Mouse (Mus musculus) cerebellum, adult 2 months (tissue): ENCODE results near the gene Mdn1. TPM values are rescaled to one million over a fixed set of nuclear protein-coding genes. Genes with fewer than 3 reads are reported as not detected.

Source experiments
- DNase-seq, 2 experiments: peaks; one replicate each; pipeline ENCODE4 v3.0.0; 2021
- H3K27ac ChIP-seq: fragments of 200-500 bp; 2 replicates; pipeline ENCODE4 v1.5.1; 2012; ENCODE audit warnings: low read length, control low read depth, inconsistent platforms; ENCODE audit not compliant: insufficient read depth
- H3K27me3 ChIP-seq: fragments of 200-500 bp; 2 replicates; pipeline ENCODE4 v1.6.1; 2012; ENCODE audit warnings: inconsistent platforms, mild to moderate bottlenecking, low read length, moderate library complexity; ENCODE audit not compliant: control insufficient read depth, insufficient read depth
- H3K4me1 ChIP-seq: fragments of 200-500 bp; 2 replicates; pipeline ENCODE4 v1.6.1; 2011; ENCODE audit warnings: low read length; ENCODE audit not compliant: control insufficient read depth, insufficient read depth
- H3K4me3 ChIP-seq: fragments of 200-500 bp; replicated peaks from 2 replicates; pipeline ENCODE3; 2011; ENCODE audit warnings: mild to moderate bottlenecking, low read depth, low read length, control low read depth; ENCODE audit not compliant: insufficient read depth
- CTCF ChIP-seq: fragments of 200-500 bp; IDR thresholded peaks from 2 replicates; pipeline ENCODE4 v1.5.1; 2011; ENCODE audit warnings: low read depth, mild to moderate bottlenecking, control low read depth, low read length, moderate library complexity, borderline replicate concordance; ENCODE audit not compliant: insufficient read depth
- POLR2A ChIP-seq: fragments of 200-500 bp; IDR thresholded peaks from 2 replicates; pipeline ENCODE4 v1.6.1; 2011; ENCODE audit warnings: low read length, control low read depth, borderline replicate concordance; ENCODE audit not compliant: insufficient read depth
- WGBS: fragments of 180-500 bp; shearing (Covaris S2); methylation state at CpG from one replicate; pipeline ENCODE4 v1.1.7; 2018; 5-methylcytosine and 5-hydroxymethylcytosine counted together
- polyA plus RNA-seq: library from polyadenylated mRNA; depleted of rRNA; stranded (reverse); fragments of >200 nt; gene quantifications from 2 replicates; pipeline ENCODE4 v1.2.3, GENCODE M21; 2012; rRNA removed

Mdn1 gene
- 38.1 and 39.1 TPM in 2 replicates for polyA plus RNA-seq

DNA sequence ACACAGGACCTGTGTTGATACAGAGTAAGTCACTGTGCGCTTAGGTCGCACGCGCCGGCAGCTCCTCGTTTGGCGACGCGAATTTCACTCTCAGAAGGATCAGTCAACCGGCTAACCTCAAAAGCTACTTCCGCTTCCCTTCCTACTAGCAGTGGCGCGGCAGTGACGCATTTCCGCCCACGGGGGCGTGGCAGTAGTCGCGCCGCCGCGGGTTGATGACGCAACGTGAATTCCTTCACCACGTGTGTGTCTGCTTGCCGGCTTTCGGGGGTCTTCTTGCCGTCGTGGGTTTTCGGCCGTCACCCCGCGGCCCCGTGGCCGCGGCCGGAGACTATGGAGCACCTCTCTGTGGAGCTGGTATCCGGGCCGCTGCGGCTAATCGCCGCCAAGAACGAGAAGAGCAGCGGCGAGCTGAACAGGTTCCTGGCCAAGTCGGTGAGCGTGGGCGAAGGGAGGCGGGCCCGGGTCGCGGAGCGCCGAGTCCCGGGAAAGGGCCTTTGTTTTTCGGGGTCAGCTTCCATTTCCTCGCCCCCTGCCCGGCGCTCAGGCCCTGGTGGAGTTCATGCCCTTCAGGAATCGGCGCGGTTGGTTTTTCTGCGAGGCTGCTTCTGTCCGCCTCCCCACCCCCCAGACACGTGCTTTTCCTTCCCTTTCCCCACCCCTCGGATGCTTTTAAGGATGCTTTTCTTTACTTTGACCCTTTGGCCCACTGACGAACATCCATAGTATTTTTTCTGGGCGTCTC lies at the start of gene Mdn1:
TSS of gene Mdn1 (plus strand) at position 202 of the 745 bp plus-strand sequence.
- WGBS = under 1% methylated on average over 68 of the region's 68 CpGs
- TF ChIP-seq POLR2A = peak; percentile 74; the same call in 1 of the 2 replicates
- no peak for TF ChIP-seq CTCF
- no peaks in the 10 kb centered on the region for H3K27me3 ChIP-seq
- no peaks in the 10 kb centered on the region for H3K4me1 ChIP-seq
- H3K4me3 ChIP-seq = peak within 1 kb of the TSS; percentile 71
- peak within 1 kb of the TSS; percentile 47; the same call in 1 of the 2 replicates for H3K27ac ChIP-seq
- peak; percentile 94 to 96 for DNase-seq

DNA sequence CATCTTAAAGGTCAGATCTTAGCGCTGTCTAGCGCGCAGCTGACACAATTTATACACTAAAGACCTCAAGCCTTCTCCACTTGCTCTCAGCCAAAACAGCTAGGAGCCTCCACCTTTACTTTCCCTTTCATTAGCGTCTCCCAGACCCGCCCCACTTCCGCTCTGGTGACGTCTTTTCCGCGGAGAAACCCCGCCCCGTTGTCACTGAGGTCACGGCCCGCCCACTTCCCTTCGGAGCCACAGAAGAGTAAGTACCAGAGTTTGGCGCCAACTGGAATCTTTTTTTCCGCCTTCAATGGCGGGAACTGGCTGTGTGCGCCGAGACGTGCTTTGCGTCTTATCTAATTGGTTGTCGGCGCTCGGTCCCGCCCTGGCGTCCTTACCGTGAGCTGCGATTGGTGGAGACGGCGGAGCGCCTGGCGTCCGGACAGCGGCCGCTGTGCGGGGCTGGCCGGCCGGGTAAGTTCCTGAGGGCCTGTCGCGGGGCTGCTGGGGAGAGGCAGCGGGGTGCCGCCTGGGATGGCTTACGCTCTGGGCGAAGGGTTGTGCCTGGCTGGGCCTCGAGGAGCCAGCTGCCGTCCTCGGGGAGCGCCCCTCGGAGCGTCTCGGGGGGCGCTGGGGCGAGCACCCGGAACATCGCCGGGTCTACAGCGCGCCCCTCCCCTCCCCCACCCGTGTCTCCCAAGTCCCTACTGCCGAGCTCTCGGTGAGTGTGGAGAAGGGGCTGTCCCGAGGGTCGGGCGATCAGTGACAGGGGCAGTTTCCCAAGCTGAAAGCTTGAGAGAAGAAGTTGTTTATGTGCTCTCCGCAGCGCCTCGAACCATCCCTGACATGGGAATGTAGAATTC lies 41.7 kb upstream of the Mdn1 start, which contains the start of gene Casp8ap2:
TSS of gene Casp8ap2 (plus strand) at position 418 of the 848 bp plus-strand sequence.
- peak; percentile 99 to 100 for DNase-seq
- H3K27ac ChIP-seq = peak within 1 kb of the TSS; percentile 26; the same call in 1 of the 2 replicates
- under 1% methylated on average over 67 of the region's 67 CpGs for WGBS
- no peaks in the 10 kb centered on the region for H3K27me3 ChIP-seq
- H3K4me1 ChIP-seq = no peaks in the 10 kb centered on the region
- H3K4me3 ChIP-seq = peak within 1 kb of the TSS; percentile 65
- TF ChIP-seq CTCF (no peak), POLR2A (peak; percentile 85)

DNA sequence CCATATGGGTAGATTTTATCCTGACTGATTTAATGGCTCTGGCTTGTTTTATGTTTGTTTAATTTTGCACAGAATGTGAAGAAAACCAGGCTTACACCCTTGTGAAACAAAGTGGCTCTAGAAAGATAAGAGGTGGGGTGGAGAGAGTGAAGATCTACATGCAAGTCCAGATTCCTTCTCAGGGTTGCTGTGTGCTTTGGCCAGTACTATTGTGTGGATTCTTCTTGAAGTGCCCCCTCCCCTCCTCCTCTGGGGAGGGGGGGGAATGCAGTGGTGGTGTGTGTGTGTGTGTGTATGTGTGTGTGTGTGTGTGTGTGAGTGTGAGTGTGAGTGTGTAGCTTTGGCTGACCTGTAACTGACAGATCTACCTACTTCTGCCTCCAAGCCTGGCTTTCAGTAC lies 35.3 kb upstream of the Mdn1 start:
- no peak overlapping the region for H3K27ac ChIP-seq
- DNase-seq = no peak
- H3K4me3 ChIP-seq = no peak overlapping the region
- TF ChIP-seq POLR2A = no peak
- TF ChIP-seq CTCF = no peak
- H3K27me3 ChIP-seq = no peaks in the 10 kb centered on the region
- no peaks in the 10 kb centered on the region; the same call in 1 of the 2 replicates for H3K4me1 ChIP-seq

DNA sequence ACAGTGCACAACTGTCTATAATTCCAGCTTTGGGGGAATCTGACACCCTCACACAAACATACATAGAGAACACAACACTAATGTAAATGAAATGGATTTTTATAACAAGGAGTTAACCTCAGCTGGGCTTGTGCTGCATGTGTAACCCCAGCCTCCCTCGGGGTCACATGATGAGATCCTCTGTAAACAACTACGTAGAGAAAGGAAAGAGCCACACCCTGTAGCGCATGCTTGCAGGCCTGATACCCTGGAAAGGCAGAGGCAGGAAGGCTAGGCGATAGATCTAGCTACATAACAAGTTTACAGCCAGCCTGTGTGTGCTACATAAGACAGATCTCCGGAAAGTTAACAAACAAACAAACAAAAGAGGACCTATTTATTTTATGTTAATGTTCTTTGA lies 5.2 kb upstream of the Mdn1 start:
- H3K27ac ChIP-seq = no peak overlapping the region
- no peaks in the 10 kb centered on the region for H3K27me3 ChIP-seq
- no peak overlapping the region for H3K4me3 ChIP-seq
- 86% methylated on average over 5 of the region's 5 CpGs for WGBS
- no peak for DNase-seq
- no peaks in the 10 kb centered on the region for H3K4me1 ChIP-seq
- TF ChIP-seq CTCF (no peak), POLR2A (no peak)

DNA sequence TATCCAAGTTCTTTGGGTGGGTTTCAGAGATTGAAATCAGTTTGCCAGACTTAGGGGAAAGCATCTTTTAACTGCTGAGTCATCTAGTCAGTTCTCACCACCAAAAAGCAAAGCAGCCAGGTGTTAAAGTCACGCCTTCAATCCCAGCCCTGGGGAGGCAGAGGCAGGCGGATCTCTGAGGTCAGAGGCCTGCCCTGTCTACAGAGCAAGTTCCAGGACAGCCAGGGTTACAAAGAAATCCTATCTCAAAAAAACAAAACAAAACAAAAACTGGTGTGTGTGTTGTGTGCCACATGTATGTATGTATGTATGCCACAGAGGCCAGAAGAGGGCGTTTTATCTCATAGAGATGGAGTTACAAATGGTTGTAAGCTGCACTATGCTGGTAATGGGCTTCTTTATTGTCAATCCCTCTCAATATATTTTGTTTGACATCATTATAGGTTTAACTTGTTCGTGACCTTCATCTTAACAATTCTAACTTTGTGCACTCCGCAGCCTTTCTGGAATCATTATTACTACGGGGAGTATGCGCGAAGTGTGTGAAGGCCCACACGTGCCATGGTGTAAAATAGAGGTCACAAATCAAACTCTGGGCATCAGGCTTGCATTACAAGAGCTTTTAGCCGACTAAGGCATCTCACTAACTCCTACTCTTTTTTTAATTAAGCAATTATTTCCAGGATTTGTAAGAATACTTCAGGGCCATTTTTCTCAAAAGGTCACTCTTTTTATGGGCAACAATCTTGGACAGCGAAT lies 594 bp upstream of the Mdn1 start:
- peak overlapping the region; percentile 71 for H3K4me3 ChIP-seq
- H3K4me1 ChIP-seq = no peaks in the 10 kb centered on the region
- no peaks in the 10 kb centered on the region for H3K27me3 ChIP-seq
- 59% methylated on average over 11 of the region's 11 CpGs for whole genome bisulfite sequencing
- TF ChIP-seq CTCF (no peak), POLR2A (no peak)
- H3K27ac ChIP-seq = peak overlapping the region; percentile 47; the same call in 1 of the 2 replicates
- peak in 1 of 2 experiments; percentile 9 for DNase-seq

DNA sequence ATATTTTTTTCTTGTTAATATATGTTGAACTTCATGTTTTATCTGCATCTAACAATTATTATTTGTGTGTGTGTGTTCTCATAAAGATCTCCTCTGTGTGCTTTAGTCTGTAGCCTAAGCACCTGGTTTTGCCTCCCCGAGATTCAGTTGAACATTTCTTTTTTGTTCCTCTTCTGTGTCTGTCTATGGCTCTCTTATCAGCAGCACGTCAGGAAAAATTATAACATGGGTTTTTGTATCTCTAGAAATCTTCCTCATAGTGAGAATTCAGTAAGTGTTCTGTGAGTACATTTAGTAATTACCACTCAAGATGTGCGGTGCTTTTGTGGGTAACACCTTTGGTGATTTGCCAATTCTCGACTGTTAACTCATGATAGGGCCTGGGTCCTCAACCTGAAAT lies 8.9 kb downstream of the Mdn1 start:
- TF ChIP-seq CTCF = no peak
- no peak for TF ChIP-seq POLR2A
- WGBS = 78% methylated on average over 4 of the region's 4 CpGs
- no peak overlapping the region for H3K4me3 ChIP-seq
- DNase-seq = no peak
- H3K4me1 ChIP-seq = no peaks in the 10 kb centered on the region
- H3K27me3 ChIP-seq = no peaks in the 10 kb centered on the region
- H3K27ac ChIP-seq = no peak overlapping the region

DNA sequence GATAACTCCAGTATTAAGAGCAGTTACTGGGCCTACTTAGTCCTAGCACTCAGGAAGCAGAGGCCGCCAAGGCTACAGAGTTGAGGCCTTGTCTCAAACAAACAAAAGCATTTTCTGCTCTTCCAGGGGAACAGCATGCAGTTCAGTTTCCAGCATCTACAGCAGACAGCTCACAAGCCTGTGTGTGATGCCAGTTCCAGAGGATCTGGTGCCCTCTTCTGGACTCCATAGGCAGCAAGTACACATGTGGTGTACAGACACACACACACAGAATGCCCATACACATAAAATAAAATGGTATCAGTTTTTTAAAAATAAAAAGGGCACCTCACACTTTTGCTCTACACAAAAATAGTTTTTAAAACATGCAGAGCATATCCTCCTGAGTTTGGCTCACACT lies 11.4 kb downstream of the Mdn1 start:
- TF ChIP-seq POLR2A (no peak), CTCF (no peak)
- 87% methylated on average over 1 of the region's 1 CpGs for WGBS
- H3K4me1 ChIP-seq = no peaks in the 10 kb centered on the region
- no peaks in the 10 kb centered on the region for H3K27me3 ChIP-seq
- DNase-seq = no peak
- no peak overlapping the region for H3K4me3 ChIP-seq
- H3K27ac ChIP-seq = no peak overlapping the region
